Mouse (Mus musculus) erythroblast, adult 5-6 weeks (primary cell): Measurements from ENCODE around the gene Gbf1. TPM values are rescaled to one million over a fixed set of nuclear protein-coding genes. Genes with fewer than 3 reads are reported as not detected.

Experiments used
- ATAC-seq: replicated peaks from 2 replicates; pipeline ENCODE4 v1.8.0; 2016; ENCODE audit warnings: moderate number of reproducible peaks, mild to moderate bottlenecking, moderate TSS enrichment, inconsistent platforms; ENCODE audit not compliant: poor library complexity, low FRiP score, severe bottlenecking
- total RNA-seq, 2 experiments: library from RNA; stranded (forward) in 1 of 2; stranded (reverse) in 1 of 2; fragments of 150-400 nt in 1 of 2; fragments of 200-764, 138-1000 nt in 1 of 2; gene quantifications; 2 replicates each; pipeline versions ENCODE4 v1.2.3 to v1.2.4; 2015 to 2017; ENCODE audit warnings: low replicate concordance in 2 of 2

Gbf1 gene
- total RNA-seq, 2 experiments from 2014 or later = 18.1 to 22.9 TPM

DNA sequence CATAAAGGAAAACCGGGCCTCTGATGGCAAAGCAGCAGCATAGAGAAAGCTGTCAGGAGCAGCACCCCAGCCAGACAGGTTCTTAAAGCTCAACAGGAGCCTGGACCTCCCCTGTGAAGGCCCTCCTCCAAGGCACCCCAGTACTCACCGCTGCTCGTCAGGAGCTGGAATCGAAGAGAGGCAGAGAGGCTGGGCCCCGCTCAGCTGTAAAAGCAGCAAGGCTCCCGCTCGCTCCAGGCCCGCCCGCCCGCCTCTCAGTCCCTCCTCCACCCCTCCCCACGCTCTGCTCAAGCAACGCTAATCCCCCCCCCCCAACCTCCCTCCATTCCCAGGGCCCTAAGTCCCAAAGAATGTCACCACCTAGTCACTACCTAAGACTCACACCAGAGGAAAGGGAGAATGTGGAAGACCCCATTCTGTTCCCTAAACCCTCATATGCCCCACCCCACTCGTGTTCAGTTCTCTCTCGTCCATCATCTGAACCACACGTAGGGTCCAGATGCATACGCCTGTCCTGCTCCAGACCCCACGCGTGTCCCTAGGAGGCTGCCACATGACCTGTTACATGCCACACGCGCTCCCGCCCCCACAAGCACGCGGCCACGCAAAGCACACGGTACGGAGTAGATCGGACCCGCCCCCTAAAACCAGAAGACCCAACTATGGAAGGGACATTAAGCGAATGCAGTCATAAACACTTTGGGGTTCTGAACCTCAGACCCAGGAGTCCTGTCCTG lies 173.9 kb downstream of the Gbf1 start:
- no peak for ATAC-seq

DNA sequence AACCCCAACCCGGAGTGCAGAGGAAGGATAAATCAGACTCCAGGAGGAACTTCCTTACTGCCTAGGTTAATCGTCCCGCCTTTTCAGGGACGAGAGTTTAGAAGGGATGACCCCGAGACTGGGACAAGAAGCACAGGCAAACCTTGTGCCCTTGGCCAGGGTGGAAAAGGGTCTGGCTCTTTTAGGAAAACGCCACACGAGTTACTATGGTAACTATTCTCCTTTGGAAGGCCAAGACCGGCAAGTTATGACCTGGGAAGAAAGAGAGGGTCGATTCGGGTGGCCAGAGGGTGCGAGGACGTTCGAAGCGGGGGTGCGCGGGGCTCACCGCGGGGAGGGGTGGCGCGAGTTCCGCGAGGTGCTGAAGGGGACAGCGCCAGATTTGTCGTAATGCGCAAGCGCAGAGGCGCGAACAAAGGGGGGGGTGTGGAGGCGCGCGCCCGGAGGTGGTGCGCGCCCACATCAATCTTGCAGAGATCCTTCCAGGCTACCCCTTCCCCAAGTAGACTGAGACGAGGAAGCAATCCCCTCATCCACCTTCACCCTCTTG lies 174.5 kb downstream of the Gbf1 start, which contains the start of gene Psd:
TSS of gene Psd (minus strand) at position 401 of the 550 bp plus-strand sequence.
- ATAC-seq = no peak

DNA sequence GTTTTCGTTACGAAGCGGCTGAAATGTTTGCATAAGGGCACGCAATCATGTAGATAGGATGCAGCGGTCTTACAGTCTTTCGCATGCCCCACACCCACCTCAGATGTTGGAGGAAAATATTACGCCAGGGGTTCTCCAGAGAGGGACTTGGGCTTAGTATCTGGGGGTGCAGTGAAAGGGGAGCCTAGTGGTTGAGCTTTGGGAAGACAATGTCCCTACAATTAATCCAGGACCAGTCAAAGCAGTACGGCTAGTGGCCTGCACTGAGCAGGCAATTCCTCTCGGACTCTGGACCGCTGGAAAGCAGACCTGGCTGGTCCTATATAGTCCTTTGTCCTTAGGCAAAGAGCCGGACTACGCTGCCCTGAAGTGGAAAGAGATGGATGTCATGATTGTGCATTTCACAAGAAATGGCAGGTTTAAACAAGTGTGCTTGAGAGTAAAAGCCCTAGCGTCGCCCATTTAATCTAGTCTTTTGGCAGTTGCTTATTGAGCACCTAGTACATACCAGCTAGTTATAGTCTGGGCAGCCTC lies 175.3 kb downstream of the Gbf1 start:
- no peak for ATAC-seq

DNA sequence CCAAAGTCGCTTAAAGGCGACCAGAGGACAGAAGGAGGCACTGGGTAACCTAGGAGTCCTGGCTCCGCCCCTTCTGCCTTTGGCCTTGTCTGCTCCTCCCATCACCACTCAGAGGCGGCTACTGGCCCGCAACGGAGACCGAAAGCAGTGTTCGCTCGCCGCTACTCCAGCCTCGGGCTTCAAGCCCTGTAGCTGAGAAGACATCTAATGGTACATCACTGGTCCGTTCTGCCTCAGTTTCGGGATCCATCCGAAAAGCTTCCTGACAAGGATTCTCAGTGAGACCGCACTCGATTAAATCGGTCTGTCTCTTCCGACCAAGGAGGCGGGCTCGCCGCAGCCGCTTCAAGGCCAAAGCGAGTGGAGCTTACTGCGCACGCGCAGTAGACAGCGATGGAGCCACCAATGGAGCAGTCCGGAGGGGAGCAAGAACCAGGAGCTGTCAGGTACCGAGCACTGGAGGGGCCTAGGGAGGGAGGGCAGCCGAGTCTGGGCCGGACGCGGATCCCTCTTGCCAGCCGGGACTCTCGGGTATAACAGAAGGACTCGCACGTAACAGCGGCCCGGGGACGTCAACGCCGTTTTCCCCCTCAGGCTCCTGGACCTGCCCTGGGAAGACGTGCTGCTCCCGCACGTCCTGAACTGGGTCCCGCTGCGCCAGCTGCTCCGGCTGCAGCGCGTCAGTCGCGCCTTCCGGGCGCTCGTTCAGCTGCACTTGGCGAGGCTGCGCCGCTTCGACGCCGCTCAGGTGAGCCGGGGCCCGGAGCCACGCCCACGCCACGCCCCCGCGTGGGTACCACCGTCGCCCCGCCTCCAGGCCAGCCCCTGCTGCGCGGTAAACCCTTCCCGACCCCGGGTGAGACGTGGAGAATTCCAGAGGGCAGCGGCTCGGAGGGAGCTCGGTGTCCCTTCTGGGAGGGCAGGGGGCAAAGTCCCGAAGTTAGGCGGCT lies 176.0 kb downstream of the Gbf1 start, which contains the start of gene Fbxl15:
TSS of gene Fbxl15 (plus strand) at position 104 of the 950 bp plus-strand sequence.
- peak; percentile 86 for ATAC-seq

GRCm38 (mm10) chr19:46329031-46329641 lies 176.8 kb downstream of the Gbf1 start:
- ATAC-seq = no peak

DNA sequence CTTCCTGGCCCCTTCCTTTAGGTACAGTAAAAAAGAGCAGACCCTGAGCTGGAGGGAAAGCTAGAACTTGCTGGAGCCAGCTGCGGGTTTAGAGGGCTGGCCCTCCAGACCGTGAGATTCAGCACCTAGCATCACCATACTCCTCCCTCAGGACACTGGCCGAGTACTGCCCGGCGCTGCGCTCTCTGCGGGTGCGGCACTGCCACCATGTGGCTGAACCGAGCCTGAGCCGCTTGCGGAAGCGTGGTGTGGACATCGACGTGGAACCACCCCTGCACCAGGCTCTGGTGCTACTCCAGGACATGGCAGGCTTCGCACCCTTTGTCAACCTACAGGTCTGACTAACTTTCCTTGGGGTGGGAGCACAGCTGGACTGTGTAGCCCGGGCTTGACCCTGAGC lies 177.6 kb downstream of the Gbf1 start:
- peak; percentile 78 for ATAC-seq

DNA sequence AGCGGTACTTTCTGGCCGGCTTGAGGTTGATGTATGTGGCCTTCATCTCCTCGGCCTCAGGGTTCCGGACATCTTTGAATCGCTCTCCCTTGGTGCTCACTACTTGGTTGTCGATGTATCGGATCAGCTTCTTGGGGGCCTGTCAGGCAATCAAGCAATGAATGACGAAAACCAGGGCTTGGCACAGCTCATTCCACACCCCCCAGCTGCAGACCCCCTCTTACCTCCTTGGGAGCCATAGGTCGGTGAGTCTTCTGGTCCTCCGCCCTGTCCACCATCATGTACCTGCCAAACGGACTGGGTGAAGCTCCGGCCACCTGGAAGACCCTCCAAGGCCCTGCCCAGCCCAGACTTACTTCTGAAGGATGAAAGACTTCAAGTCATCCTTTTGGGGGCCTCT lies 178.4 kb downstream of the Gbf1 start:
- no peak for ATAC-seq

DNA sequence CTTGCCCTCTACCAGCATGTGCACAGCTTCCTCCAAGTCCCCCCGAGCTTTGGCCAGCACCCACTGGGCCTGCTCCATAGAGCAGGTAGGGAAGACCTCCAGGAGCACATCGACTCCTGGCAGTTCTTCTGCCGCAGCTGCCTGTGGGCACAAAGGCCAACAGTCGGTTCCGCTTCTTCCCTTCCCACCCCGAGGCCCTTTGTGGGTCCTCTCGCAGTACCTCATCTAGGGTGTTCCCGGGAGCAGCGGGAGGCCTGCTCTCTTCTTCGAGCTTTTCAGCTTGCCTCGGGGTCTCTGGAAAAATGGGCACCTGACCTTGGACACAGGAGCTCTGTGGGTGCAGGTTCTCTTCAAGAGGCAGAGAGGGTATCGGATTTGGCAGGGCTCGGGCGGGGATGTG lies 179.0 kb downstream of the Gbf1 start:
- ATAC-seq = no peak

- no peak for ATAC-seq
Observed at GRCm38 (mm10) chr19:46331936-46332335, 179.6 kb downstream of the Gbf1 start.

DNA sequence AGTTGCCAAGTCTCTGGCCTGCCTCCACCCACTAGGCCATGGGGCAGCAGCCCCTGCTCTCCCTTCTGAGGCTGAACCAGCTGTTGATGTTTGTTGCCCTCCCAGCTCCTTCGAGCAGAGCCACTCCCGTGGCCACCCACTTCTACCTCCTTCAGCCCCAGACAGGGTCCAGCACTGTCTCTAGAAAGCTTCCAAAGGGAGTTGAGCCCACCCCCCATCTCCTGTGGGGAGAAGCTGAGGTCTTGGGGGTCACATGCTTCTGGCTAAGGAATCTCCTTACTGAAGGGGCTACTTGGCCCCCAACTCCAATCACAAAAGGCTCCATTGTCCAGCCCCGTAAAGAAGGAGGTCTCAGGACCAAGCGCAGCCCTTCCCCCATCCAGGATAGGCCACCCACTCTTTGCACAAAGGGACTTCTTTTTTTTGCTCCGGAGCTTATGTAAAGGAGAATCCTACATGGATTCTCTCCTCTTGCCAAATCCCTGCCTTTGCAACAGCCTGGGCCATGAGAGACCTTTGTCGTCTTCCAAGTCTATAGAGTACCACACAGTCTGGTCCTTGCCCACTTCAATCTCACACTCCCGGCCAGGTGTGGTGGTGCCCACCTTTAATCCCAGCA lies 180.5 kb downstream of the Gbf1 start:
- no peak for ATAC-seq

DNA sequence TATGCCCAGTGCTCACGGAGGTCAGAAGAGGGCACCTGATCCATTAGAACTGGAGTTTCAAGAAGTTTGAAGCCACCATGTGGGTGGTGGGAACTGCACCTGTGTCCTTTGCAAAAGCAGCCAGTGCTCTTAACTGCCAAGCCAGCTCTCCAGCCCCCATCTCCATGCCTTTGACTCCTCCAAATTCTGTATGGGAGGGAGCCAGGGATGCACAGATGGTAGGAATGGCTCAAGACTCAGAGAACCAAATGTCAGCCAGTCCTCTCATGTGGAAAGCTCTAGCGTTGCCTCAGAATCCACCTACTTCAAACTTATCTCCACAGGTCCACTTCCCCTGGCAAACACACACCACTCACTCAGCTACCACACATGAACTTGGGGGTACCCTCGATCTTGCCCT lies 181.6 kb downstream of the Gbf1 start:
- ATAC-seq = no peak

Other genes starting within 250 kb of the Gbf1 start
- gene Armh3, start 154.0 kb upstream of the Gbf1 start, total RNA-seq (2015; ENCODE audit: low replicate concordance) = 0.42 and 1.3 TPM in 2 replicates
- gene Armh3, start 154.0 kb upstream of the Gbf1 start, total RNA-seq (2017; ENCODE audit: low replicate concordance) = 0.60 and 1.4 TPM in 2 replicates
- not detected in 2 replicates for gene Hps6, start 149.0 kb upstream of the Gbf1 start, total RNA-seq (2015; ENCODE audit: low replicate concordance)
- 0.28 and 0.77 TPM in 2 replicates for gene Hps6, start 149.0 kb upstream of the Gbf1 start, total RNA-seq (2017; ENCODE audit: low replicate concordance)
- 19.6 and 30.7 TPM in 2 replicates for gene Pprc1, start 107.6 kb upstream of the Gbf1 start, total RNA-seq (2015; ENCODE audit: low replicate concordance)
- 11.7 and 20.1 TPM in 2 replicates for gene Pprc1, start 107.6 kb upstream of the Gbf1 start, total RNA-seq (2017; ENCODE audit: low replicate concordance)
- 13.2 and 16.3 TPM in 2 replicates for gene Ldb1, start 107.3 kb upstream of the Gbf1 start, total RNA-seq (2015; ENCODE audit: low replicate concordance)
- 21.6 and 37.9 TPM in 2 replicates for gene Ldb1, start 107.3 kb upstream of the Gbf1 start, total RNA-seq (2017; ENCODE audit: low replicate concordance)
- 12.7 and 16.9 TPM in 2 replicates for gene Nolc1, start 76.6 kb upstream of the Gbf1 start, total RNA-seq (2015; ENCODE audit: low replicate concordance)
- 25.9 and 31.9 TPM in 2 replicates for gene Nolc1, start 76.6 kb upstream of the Gbf1 start, total RNA-seq (2017; ENCODE audit: low replicate concordance)
- gene Elovl3, start 20.6 kb upstream of the Gbf1 start, total RNA-seq (2015; ENCODE audit: low replicate concordance) = not detected in 2 replicates
- not detected in 2 replicates for gene Elovl3, start 20.6 kb upstream of the Gbf1 start, total RNA-seq (2017; ENCODE audit: low replicate concordance)
- gene Pitx3, start 4.2 kb upstream of the Gbf1 start, total RNA-seq (2015; ENCODE audit: low replicate concordance) = not detected in 2 replicates
- not detected in 2 replicates for gene Pitx3, start 4.2 kb upstream of the Gbf1 start, total RNA-seq (2017; ENCODE audit: low replicate concordance)
- 0.96 and 1.0 TPM in 2 replicates for gene Nfkb2, start 151.8 kb downstream of the Gbf1 start, total RNA-seq (2015; ENCODE audit: low replicate concordance)
- gene Nfkb2, start 151.8 kb downstream of the Gbf1 start, total RNA-seq (2017; ENCODE audit: low replicate concordance) = 2.8 and 3.1 TPM in 2 replicates
- gene Psd, start 174.6 kb downstream of the Gbf1 start, total RNA-seq (2015; ENCODE audit: low replicate concordance) = 0.63 TPM in 1 of 2 replicates, not detected in the other
- gene Psd, start 174.6 kb downstream of the Gbf1 start, total RNA-seq (2017; ENCODE audit: low replicate concordance) = 0.70 TPM in 1 of 2 replicates, not detected in the other
- not detected in 2 replicates for gene Fbxl15, start 175.7 kb downstream of the Gbf1 start, total RNA-seq (2015; ENCODE audit: low replicate concordance)
- gene Fbxl15, start 175.7 kb downstream of the Gbf1 start, total RNA-seq (2017; ENCODE audit: low replicate concordance) = not detected in 2 replicates
- 8.1 and 8.4 TPM in 2 replicates for gene Cuedc2, start 186.2 kb downstream of the Gbf1 start, total RNA-seq (2015; ENCODE audit: low replicate concordance)
- 23.6 and 39.4 TPM in 2 replicates for gene Cuedc2, start 186.2 kb downstream of the Gbf1 start, total RNA-seq (2017; ENCODE audit: low replicate concordance)
- gene Mfsd13a, start 188.6 kb downstream of the Gbf1 start, total RNA-seq (2015; ENCODE audit: low replicate concordance) = 5.4 and 9.6 TPM in 2 replicates
- 1.4 and 1.8 TPM in 2 replicates for gene Mfsd13a, start 188.6 kb downstream of the Gbf1 start, total RNA-seq (2017; ENCODE audit: low replicate concordance)
- gene 2310034G01Rik, start 197.8 kb downstream of the Gbf1 start, total RNA-seq (2015; ENCODE audit: low replicate concordance) = not detected in 2 replicates
- not detected in 2 replicates for gene 2310034G01Rik, start 197.8 kb downstream of the Gbf1 start, total RNA-seq (2017; ENCODE audit: low replicate concordance)
- gene Actr1a, start 243.2 kb downstream of the Gbf1 start, total RNA-seq (2015; ENCODE audit: low replicate concordance) = 16.5 and 21.5 TPM in 2 replicates
- gene Actr1a, start 243.2 kb downstream of the Gbf1 start, total RNA-seq (2017; ENCODE audit: low replicate concordance) = 38.2 and 39.2 TPM in 2 replicates
- gene Sufu, start 244.4 kb downstream of the Gbf1 start, total RNA-seq (2015; ENCODE audit: low replicate concordance) = 3.8 and 10.8 TPM in 2 replicates
- 1.1 and 1.2 TPM in 2 replicates for gene Sufu, start 244.4 kb downstream of the Gbf1 start, total RNA-seq (2017; ENCODE audit: low replicate concordance)